Mouse (Mus musculus): Measurements from ENCODE around the gene Klrb1a. TPM values are rescaled to one million over a fixed set of nuclear protein-coding genes. Genes with fewer than 3 reads are reported as not detected.

The Klrb1a gene
- total RNA-seq (2023): not detected

GRCm38 (mm10) chr6:128623433-128623832 is at the start of gene Klrb1a:
Gene Klrb1a, minus strand, starts transcription at chr6:128623533.

DNA sequence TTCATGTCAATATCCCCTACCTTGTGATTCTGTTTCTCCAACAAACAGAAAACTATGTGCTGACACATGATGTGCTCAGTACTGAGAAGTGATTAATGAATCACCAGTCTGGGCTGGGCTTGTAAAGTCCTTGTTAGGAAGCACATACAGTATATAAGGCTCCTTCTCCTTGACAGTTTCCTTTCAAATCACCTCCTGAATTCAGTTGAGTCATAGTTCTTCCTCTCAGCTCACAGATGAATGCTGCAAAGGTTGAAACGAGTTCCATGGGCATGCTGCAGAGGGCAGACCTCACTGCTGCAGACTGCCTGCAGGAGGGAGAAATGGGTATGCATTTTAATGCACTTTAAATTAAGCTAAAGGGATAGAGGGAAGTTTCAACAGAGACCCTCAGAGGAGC is 38.9 kb upstream of the Klrb1a start, which contains the start of gene Clec2h:
Gene Clec2h (plus strand): TSS at position 180 of the 400 bp plus-strand sequence.

GRCm38 (mm10) chr6:128581508-128581907 is 41.8 kb downstream of the Klrb1a start, which contains the start of gene A2ml1:
Gene A2ml1, minus strand, starts transcription at chr6:128581608.

Other genes with a start within 250 kb of the Klrb1a start
- not detected for gene Tex52, start 248.1 kb downstream of the Klrb1a start, total RNA-seq (2023)
- gene Gm44596, start 248.0 kb downstream of the Klrb1a start, total RNA-seq (2023): not detected
- gene Nrip2, start 224.2 kb downstream of the Klrb1a start, total RNA-seq (2023): not detected
- 59.7 TPM for gene Itfg2, start 198.6 kb downstream of the Klrb1a start, total RNA-seq (2023)
- gene Fkbp4, start 184.9 kb downstream of the Klrb1a start, total RNA-seq (2023): 89.4 TPM
- not detected for gene Pzp, start 96.8 kb downstream of the Klrb1a start, total RNA-seq (2023)
- gene A2ml1, start 41.9 kb downstream of the Klrb1a start, total RNA-seq (2023): not detected
- gene Clec2h, start 38.9 kb upstream of the Klrb1a start, total RNA-seq (2023): 11.2 TPM
- not detected for gene Klrb1, start 99.5 kb upstream of the Klrb1a start, total RNA-seq (2023)
- 3.9 TPM for gene Klrb1c, start 165.7 kb upstream of the Klrb1a start, total RNA-seq (2023)
- gene Gm44511, start 202.8 kb upstream of the Klrb1a start, total RNA-seq (2023): not detected
- 0.95 TPM for gene Klrb1b, start 202.8 kb upstream of the Klrb1a start, total RNA-seq (2023)